Mouse (Mus musculus) thymus, postnatal 4 days (tissue): Measurements from ENCODE around the gene 1700125H20Rik.
"Not testable (repeated sequence)": the region's sequence is repeated elsewhere in the genome, so short reads cannot be mapped to it uniquely, and the experiment has no call there.

Experiments
- DNase-seq: peaks from one replicate; pipeline ENCODE4 v3.0.0; 2021

1700125H20Rik gene

GRCm38 (mm10) chr11:85170058-85170740, at the start of gene 1700125H20Rik:
Gene 1700125H20Rik, plus strand, starts transcription at chr11:85170404.
- peak; percentile 98 for DNase-seq

DNA sequence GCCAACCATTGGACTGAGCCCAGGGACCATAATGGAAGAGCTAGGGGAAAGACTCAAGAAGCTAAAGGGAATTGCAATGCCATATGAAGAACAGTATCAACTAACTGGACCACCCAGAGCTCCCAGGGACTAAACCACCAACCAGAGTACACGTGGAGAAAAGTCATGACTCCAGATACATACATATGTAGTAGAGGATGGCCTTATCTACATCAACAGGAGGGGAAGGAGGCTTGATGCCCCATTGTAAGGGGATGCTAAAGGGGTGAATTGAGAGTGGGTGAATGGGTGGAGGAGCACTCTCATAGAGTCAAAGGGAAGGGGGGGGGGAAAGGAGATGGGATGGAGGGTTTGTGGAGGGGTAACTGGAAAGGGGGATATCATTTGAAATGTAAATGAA, 48.1 kb upstream of the 1700125H20Rik start:
- no peak for DNase-seq

DNA sequence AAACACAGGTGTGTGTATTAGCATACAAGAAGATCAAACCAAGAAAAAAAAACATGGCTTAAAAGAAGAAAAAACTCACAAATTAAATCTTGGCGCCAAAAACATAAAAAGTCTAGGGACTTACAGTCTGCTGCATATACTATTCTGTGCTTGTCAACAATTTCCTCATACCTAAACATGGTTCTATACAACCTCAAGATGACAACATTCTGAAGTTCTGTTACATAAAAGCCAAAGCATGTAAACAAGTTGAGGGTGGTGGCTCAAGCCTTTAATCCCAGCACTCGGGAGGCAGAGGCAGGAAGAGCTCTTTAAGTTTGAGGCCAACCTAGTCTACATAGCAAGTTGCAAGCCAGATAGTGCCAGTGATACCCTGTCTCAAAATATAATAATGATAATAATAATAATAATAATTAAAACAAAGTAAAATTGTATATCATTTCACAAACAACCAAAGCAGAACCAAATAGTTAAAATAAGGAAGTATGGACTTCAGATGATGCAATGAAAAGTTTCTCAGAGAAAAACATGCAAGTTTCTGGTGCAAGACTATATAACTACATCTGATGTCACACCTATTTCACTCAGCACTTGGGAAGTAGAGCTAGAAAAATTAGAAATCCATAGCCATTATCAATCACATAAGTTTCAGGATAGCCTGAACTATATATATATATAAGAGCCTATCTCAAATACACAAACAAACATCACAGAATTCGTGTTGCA, 46.8 kb upstream of the 1700125H20Rik start:
- DNase-seq, result no peak

GRCm38 (mm10) chr11:85126257-85127102, 43.7 kb upstream of the 1700125H20Rik start:
- no peak for DNase-seq

DNA sequence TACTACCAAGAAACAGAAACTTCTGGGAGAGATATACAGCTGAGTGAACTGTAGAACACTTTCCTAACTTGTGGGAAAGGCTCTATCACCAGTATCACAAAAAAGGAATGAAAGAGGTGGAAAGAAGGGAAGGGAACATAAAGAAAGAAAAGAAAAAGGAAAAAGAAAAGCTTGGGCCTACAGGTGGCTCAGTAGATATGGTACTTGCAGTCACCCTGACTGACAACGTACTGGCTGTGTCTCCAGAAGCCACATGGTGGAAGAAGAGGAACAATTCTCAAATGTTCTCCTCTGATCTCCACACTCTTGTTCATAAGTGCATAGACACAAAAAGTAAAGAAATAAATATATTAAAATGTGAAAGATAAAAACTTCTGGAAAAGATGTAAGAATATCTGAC, 41.3 kb upstream of the 1700125H20Rik start:
- DNase-seq, result no peak

- DNase-seq, result no peak
Observed at GRCm38 (mm10) chr11:85131542-85131941, 38.7 kb upstream of the 1700125H20Rik start.

GRCm38 (mm10) chr11:85138776-85139474, 31.3 kb upstream of the 1700125H20Rik start:
- DNase-seq, result peak; percentile 9

DNA sequence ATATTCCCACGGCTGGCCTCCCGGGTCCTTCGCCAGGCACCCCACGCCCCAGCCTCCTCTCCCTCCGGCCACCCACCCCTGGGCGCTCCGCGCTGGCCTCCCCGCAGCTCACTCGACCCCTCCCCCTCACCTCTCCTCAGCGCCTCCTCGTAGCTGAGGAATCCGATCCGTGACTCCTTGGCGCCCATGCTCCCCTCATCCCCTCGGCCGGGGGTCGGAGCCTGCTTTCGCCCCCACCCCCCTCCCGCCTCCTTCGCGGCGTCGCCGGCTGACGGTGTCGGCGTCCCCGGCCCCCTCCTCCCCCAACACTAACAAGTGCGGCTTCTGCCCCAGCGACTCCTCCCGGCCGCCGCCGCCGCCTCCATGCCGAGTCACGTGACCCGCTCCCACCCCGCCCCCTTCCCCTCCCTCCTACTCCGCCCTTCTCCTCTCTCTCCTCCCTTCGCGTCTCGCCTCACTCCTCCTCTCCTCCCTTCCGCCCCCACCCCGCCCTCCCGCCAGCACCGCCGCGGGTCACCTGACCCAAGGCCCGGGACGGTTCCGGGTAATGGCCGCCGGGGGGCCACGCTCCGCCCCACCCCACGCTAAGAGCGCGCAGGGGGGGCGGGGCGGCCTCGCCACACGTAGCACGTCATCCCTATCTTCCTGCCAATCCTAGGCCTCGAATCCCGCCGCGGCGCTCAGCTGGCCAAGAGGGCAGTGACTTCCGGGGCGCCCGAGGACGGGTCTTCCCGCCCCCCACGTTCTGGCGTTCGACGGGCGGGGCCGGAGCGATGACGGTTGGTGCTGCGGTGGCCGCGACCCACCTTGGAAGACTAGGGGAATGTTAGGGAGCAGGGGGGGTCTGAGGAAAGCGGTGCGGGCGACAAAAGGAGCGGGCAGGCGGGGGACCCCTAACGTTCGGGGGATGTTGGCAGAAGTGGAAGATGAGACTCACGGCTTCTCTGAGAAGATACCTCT, 30.3 kb upstream of the 1700125H20Rik start, which contains the start of gene Usp32:
Gene Usp32, minus strand, starts transcription at position 581 of the 960 bp plus-strand sequence.
- DNase-seq, result peak; percentile 96

- DNase-seq, result no peak
Observed at GRCm38 (mm10) chr11:85152256-85152930, 17.8 kb upstream of the 1700125H20Rik start.

DNA sequence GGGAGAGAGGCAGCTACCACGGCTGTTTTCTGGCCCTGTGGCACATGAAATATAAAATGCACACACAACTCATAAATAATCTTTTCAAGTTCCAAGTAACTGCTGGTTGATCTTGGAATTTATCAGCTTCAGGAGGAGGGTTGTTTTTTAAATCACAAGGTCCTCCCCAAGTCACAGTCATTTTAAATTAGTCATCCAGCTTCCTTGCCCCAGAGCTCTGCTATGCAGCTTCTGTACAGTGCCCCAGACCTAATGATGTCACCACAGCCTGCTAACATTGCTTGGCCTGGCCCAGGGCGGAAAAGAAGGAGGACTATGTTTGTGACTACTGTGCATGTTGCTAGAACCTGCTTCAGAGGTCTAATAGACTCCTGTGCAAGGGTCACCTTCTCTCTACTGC, 12.9 kb upstream of the 1700125H20Rik start:
- DNase-seq, result no peak

DNA sequence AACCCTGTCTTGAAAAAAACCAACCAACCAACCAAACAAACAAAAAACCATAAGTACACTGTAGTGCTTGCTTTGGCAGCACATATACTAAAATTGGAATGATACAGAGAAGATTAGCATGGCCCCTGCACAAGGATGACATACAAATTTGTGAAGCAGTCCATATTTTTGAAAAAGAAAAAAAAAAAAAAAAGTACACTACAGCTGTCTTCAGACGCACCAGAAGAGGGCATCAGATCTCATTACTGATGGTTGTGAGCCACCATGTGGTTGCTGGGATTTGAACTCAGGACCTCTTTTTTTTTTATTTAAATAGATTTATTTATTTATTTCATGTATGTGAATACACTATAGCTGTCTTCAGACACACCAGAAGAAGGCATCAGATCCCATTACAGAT, 7.2 kb upstream of the 1700125H20Rik start:
- DNase-seq, result not testable (repeated sequence)

GRCm38 (mm10) chr11:85164371-85164770, 5.8 kb upstream of the 1700125H20Rik start:
- no peak for DNase-seq

DNA sequence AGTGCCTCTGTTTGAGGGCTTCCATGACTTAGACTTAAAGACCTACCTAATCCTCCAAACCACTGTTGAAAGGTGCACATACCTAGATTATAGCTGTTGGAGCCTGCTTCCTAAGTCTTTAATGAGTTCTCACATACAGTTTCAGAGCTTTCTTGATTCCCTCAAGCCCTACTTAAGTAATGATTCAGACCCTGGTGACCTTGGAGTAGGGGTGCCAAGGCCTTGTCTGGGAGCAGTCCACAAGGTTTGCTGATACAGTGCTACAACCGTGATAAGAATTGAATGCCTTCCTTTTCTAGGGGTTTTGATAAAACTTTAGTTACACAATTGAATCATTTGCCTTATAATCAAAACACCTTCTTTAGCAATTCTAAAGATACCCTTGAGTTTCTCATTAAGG, 2.7 kb upstream of the 1700125H20Rik start:
- DNase-seq, result no peak

- no peak for DNase-seq
Observed at GRCm38 (mm10) chr11:85170833-85171232, 629 bp downstream of the 1700125H20Rik start.

- no peak for DNase-seq
Observed at GRCm38 (mm10) chr11:85175941-85176340, 5.7 kb downstream of the 1700125H20Rik start.

DNA sequence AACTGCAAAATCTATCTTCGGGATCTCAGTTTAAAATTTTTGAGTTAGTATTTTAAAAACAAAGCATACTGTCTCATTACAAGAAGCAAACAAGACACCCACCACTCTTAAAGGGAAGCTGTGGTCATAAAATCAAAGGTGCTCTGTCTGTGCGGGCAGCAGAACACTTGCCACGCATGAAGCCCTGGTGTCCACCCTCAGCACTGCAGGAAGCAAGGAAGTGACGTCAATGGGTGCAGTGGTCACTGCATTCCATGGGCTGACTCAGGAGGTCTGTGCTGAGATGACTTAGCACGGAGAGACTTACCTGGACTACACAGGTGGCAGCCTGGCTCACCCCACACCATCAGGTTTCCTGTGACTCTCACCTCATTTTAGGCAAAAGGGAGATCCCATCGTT, 7.6 kb downstream of the 1700125H20Rik start:
- DNase-seq, result no peak

GRCm38 (mm10) chr11:85178413-85178812, 8.2 kb downstream of the 1700125H20Rik start:
- DNase-seq, result no peak

GRCm38 (mm10) chr11:85182617-85183283, 12.5 kb downstream of the 1700125H20Rik start:
- DNase-seq, result peak; percentile 91

DNA sequence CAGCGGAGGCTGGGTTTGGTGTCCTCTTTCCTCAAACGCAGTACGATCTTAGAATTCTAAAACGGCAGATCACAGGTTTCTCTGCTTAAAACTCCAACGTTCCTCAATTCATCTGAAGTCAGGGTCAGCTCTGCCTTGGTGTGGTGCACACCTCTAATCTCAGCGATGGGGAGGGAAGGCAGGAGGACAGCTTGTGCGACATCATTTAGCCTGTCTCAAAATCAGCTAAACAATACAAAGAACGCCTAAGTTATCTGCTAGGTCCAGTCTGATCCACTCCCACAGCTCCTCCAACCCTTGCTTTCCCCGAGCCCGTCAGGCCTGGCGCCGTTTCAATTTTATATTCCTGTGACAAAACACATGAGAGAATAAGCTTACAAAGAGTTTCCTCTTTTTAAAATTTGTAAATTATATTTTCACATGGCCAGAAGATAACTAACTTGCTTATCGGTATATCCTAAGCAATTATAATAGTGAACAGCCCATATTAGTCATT, 13.1 kb downstream of the 1700125H20Rik start:
- no peak for DNase-seq

DNA sequence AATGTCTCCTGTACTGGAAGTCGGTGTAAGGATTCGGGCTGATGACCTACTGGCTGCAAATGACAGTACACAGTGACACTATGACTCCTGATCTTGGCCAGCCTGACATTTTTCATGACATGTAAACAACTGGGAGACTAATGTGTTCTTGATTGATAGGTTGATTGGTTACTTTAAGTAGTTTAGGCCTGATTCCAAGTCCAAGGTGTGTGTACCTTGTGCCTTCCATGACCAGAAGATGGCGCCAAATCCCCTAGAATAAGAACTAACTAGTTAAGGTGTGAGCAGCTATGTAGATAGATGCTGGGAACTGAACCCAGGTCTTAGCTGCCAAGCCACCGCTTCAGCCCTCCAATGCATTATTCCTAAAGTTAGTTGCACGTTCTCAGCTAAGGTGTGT, 13.9 kb downstream of the 1700125H20Rik start:
- peak; percentile 80 for DNase-seq
